Mouse (Mus musculus) limb, embryonic 14.5 days (tissue): ENCODE results near the gene Nuf2. TPM values are rescaled to one million over a fixed set of nuclear protein-coding genes. Genes with fewer than 3 reads are reported as not detected.

Source experiments
- ATAC-seq: fragments of 200-750 bp; cut with Nextera tagmentation; 2 replicates; pipeline ENCODE4 v1.8.0; 2017; ENCODE audit warnings: low read depth, moderate number of reproducible peaks, moderate TSS enrichment; ENCODE audit not compliant: low FRiP score
- DNase-seq: peaks from one replicate; pipeline ENCODE4 v3.0.0-alpha.2; 2015; ENCODE audit warnings: low spot score
- H3K27ac ChIP-seq: fragments of 300-500 bp; sonication (generic); replicated peaks from 2 replicates; pipeline ENCODE4 v1.5.1; 2014; ENCODE audit warnings: low read depth, mild to moderate bottlenecking, low read length, moderate library complexity, mixed read lengths
- H3K27me3 ChIP-seq: fragments of 300-500 bp; sonication (generic); 2 replicates; pipeline ENCODE4 v1.6.1; 2014; ENCODE audit warnings: low read length, mixed read lengths; ENCODE audit not compliant: control insufficient read depth, insufficient read depth
- H3K36me3 ChIP-seq: fragments of 300-500 bp; sonication (generic); 2 replicates; pipeline ENCODE4 v1.6.1; 2014; ENCODE audit warnings: mild to moderate bottlenecking, low read length, moderate library complexity, mixed read lengths; ENCODE audit not compliant: control insufficient read depth, insufficient read depth
- H3K4me1 ChIP-seq: fragments of 300-500 bp; sonication (generic); 2 replicates; pipeline ENCODE4 v1.6.1; 2014; ENCODE audit warnings: antibody characterized with exemption, low read length, mixed read lengths; ENCODE audit not compliant: control insufficient read depth, insufficient read depth
- H3K4me2 ChIP-seq: fragments of 300-500 bp; sonication (generic); replicated peaks from 2 replicates; pipeline ENCODE4 v1.6.1; 2014; ENCODE audit warnings: low read depth, mild to moderate bottlenecking, low read length, moderate library complexity; ENCODE audit not compliant: severe bottlenecking
- H3K4me3 ChIP-seq: fragments of 300-500 bp; sonication (generic); replicated peaks from 2 replicates; pipeline ENCODE4 v1.5.1; 2014; ENCODE audit warnings: low read length
- H3K9ac ChIP-seq: fragments of 300-500 bp; sonication (generic); 2 replicates; pipeline ENCODE4 v1.6.1; 2014; ENCODE audit warnings: mild to moderate bottlenecking, low read depth, low read length, moderate library complexity; ENCODE audit not compliant: severe bottlenecking
- H3K9me3 ChIP-seq: fragments of 300-500 bp; sonication (generic); 2 replicates; pipeline ENCODE4 v1.6.1; 2016; ENCODE audit warnings: low read length; ENCODE audit not compliant: control insufficient read depth
- POLR2A ChIP-seq: fragments of 200-500 bp; IDR thresholded peaks from 2 replicates; pipeline ENCODE4 v1.8.0; 2012; ENCODE audit warnings: inconsistent platforms, mild to moderate bottlenecking, moderate library complexity, borderline replicate concordance; ENCODE audit not compliant: insufficient read depth, insufficient read length; ENCODE audit errors: extremely low read depth
- WGBS: fragments of 180-500 bp; shearing (Covaris S2); extraction: QIAGEN DNeasy Blood & Tissue Kit; methylation state at CpG from one replicate; pipeline ENCODE4 v1.1.7; 2014; 5-methylcytosine and 5-hydroxymethylcytosine counted together
- polyA plus RNA-seq, 2 experiments: library from polyadenylated mRNA; depleted of rRNA in 1 of 2; stranded (reverse) in 1 of 2; unstranded in 1 of 2; fragments of >200 nt; fragmentation: Nextera tagmentation in 1 of 2; extraction: Ambion mirVana in 1 of 2; gene quantifications; 2 replicates each; pipeline versions ENCODE4 v1.2.1 to v1.2.3; 2012 to 2014

Nuf2 gene
- polyA plus RNA-seq, 2 experiments, result 33.9 to 41.3 TPM

DNA sequence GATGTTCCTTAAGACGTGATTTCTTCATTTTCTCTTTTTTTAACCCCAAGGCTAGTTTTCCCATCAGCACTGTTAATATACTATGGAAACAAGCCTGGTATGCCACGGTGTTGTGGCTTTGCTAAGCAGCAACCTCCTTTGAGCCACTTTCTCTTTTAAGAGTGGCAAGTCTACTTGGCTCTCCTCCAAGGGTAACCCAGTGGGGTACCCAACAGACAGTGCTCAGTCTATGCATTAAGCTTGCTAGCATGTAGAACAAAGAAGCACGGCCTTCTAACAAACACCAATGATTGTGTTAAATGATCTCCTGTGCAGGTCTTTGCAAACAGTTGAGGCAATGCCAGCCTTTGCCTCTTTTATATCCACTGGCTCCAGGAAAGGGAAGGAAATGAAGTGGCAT lies 60.1 kb downstream of the Nuf2 start:
- TF ChIP-seq POLR2A, result no peak
- Histone ChIP-seq H3K27ac (no peak overlapping the region), H3K27me3 (no peaks in the 10 kb centered on the region), H3K9me3 (no peaks in the 10 kb centered on the region), H3K4me3 (no peak overlapping the region), H3K9ac (no peak overlapping the region), H3K4me1 (no peaks in the 10 kb centered on the region), H3K36me3 (no peaks in the 10 kb centered on the region), H3K4me2 (no peak overlapping the region)
- ATAC-seq (no peak), DNase-seq (no peak)
- WGBS, result 67% methylated on average over 3 of the region's 3 CpGs

DNA sequence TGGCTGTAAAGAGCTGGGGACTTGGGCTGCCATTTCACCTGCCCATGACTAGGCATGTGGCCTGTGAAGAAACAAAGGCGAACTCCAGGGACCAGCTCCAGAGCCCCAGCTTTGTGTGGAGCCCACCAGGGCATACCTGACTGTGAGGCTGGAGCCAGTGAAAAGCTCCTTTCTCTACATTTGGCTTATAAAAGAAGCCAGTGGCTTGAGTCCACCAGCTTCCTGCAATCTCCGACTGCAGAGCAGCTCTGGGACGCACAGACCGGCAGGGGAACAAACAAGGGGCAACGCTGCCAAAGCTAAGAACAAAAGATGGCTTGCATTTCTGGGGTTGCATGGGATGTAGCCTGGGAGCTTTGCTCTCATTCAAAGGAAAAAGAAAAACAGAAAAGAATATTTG lies 63.5 kb downstream of the Nuf2 start:
- Histone ChIP-seq H3K4me2 (no peak overlapping the region), H3K27me3 (no peaks in the 10 kb centered on the region), H3K4me3 (no peak overlapping the region), H3K27ac (no peak overlapping the region), H3K36me3 (no peaks in the 10 kb centered on the region), H3K9ac (no peak overlapping the region), H3K9me3 (no peaks in the 10 kb centered on the region), H3K4me1 (no peaks in the 10 kb centered on the region)
- ATAC-seq (no peak), DNase-seq (no peak)
- 84% methylated on average over 5 of the region's 5 CpGs for WGBS
- TF ChIP-seq POLR2A, result no peak

DNA sequence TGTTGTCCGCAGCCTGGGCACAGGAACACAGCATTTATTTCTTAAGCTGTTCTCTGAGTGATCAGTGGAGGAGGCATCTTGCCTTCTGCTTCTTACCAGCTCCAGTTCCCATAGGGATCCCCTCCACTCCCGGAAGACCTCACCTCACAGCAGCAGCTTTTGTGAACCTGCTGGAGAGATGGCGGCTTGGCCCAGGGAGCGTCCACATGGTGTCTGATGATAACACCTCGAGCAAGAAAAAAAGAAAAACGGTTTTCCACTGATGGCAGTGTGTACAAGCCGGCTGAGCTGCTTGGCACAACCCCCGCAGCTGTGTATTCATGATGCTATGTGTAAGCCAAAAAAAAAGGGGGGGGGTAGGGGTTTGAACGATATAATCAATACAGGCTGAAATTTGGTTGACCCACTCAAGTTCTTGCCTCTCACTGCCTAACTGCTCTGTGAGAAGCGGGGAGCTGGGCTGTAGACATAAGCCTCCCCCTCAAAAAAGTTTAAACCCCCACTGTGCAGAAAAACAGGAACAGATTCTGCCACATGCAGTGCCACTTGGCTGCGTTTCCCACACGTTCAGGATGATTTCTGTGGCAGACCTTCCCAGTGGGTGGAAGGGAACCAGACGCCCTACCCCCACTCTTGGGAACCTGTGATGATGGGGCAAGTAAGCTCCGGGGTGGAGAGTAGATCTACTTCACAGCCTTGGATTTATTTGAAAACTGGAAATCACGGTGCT lies 68.7 kb downstream of the Nuf2 start:
- ATAC-seq (no peak), DNase-seq (no peak)
- no peaks in the 10 kb centered on the region for H3K9me3 ChIP-seq
- H3K27me3 ChIP-seq, result no peaks in the 10 kb centered on the region
- no peaks in the 10 kb centered on the region for H3K36me3 ChIP-seq
- no peaks in the 10 kb centered on the region for H3K4me1 ChIP-seq
- no peak overlapping the region for H3K4me3 ChIP-seq
- no peak overlapping the region for H3K4me2 ChIP-seq
- H3K27ac ChIP-seq, result no peak overlapping the region
- H3K9ac ChIP-seq, result no peak overlapping the region
- TF ChIP-seq POLR2A, result no peak
- WGBS, result 65% methylated on average over 15 of the region's 15 CpGs

DNA sequence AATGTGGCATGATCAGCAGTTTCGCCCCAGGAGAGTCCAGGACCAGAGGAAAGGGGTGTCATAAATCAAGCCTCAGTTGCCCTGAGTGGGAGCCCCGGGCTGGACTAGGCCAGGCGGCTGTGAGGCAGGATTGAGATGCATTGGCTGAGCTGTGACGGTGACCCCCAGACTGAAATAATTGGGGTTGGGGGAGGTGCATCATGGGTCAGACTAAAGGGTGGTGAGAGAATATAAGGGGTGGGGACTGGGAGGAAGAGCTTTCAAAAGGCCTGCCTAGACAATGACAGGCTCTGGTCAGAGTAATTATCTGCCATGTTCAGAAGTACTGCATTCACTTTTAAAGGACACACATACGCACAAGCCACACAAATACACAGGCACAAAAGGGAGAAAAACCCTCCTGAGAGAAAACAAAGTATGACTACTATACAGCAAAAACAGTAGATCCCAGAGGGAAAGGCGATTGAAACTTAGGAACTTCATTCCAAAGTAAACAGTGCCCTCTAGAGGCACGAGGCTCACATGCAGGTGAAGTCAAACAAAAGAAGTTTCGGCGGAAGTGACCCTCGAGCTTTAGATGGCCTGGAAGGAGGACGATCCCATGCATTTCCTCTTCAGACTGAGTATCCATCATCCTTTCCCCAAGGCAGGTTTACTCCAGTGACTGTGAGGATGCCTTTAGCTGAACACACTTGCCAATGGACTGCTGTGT lies 72.0 kb downstream of the Nuf2 start:
- DNase-seq (peak; percentile 86), ATAC-seq (peak; percentile 65; the same call in 1 of the 2 replicates)
- no peak overlapping the region for H3K9ac ChIP-seq
- H3K36me3 ChIP-seq, result no peaks in the 10 kb centered on the region
- no peaks in the 10 kb centered on the region for H3K4me1 ChIP-seq
- no peak overlapping the region for H3K27ac ChIP-seq
- no peak overlapping the region for H3K4me3 ChIP-seq
- 0 out of 2 replicates have a peak overlapping the region, but pooled peaks have one; percentile 20 for H3K4me2 ChIP-seq
- H3K27me3 ChIP-seq, result no peaks in the 10 kb centered on the region
- H3K9me3 ChIP-seq, result no peaks in the 10 kb centered on the region
- WGBS, result 9% methylated on average over 11 of the region's 11 CpGs
- TF ChIP-seq POLR2A, result no peak

Other genes with a start within 250 kb of the Nuf2 start
- gene Rgs5, start 124.0 kb upstream of the Nuf2 start, polyA plus RNA-seq (2012; rRNA removed), result 9.2 and 10.3 TPM in 2 replicates
- 5.7 and 6.5 TPM in 2 replicates for gene Rgs5, start 124.0 kb upstream of the Nuf2 start, polyA plus RNA-seq (2014; fragmentation: Nextera tagmentation; extraction: Ambion mirVana)
- gene Rgs4, start 216.2 kb upstream of the Nuf2 start, polyA plus RNA-seq (2012; rRNA removed), result 2.6 and 2.7 TPM in 2 replicates
- 4.1 and 4.6 TPM in 2 replicates for gene Rgs4, start 216.2 kb upstream of the Nuf2 start, polyA plus RNA-seq (2014; fragmentation: Nextera tagmentation; extraction: Ambion mirVana)